Mouse (Mus musculus): ENCODE results near the gene Gm32687. TPM values are rescaled to one million over a fixed set of nuclear protein-coding genes. Genes with fewer than 3 reads are reported as not detected.
A peak's percentile ranks its signal among the peaks of the same experiment; 100 is the strongest.
"Not testable (repeated sequence)": the region's sequence is repeated elsewhere in the genome, so short reads cannot be mapped to it uniquely, and the experiment has no call there.

Gene Gm32687
- 1 to 10 TPM in 1 of 2 experiments, under 1 TPM in 1; 0.83 to 1.6 TPM for total RNA-seq (2021)
- long read RNA-seq, experiment 1, partial matches to known transcripts = 1 of 1 reads
- long read RNA-seq, experiment 1, other reads (novel, unspliced or antisense) = 0 of 1 reads
- long read RNA-seq, experiment 2, transcript Gm32687-201 (4 exons, 2,379 nt) = major isoform, 5 of 7 reads
- long read RNA-seq, experiment 2, partial matches to known transcripts = 0 of 7 reads
- long read RNA-seq, experiment 2, other reads (novel, unspliced or antisense) = 2 of 7 reads

DNA sequence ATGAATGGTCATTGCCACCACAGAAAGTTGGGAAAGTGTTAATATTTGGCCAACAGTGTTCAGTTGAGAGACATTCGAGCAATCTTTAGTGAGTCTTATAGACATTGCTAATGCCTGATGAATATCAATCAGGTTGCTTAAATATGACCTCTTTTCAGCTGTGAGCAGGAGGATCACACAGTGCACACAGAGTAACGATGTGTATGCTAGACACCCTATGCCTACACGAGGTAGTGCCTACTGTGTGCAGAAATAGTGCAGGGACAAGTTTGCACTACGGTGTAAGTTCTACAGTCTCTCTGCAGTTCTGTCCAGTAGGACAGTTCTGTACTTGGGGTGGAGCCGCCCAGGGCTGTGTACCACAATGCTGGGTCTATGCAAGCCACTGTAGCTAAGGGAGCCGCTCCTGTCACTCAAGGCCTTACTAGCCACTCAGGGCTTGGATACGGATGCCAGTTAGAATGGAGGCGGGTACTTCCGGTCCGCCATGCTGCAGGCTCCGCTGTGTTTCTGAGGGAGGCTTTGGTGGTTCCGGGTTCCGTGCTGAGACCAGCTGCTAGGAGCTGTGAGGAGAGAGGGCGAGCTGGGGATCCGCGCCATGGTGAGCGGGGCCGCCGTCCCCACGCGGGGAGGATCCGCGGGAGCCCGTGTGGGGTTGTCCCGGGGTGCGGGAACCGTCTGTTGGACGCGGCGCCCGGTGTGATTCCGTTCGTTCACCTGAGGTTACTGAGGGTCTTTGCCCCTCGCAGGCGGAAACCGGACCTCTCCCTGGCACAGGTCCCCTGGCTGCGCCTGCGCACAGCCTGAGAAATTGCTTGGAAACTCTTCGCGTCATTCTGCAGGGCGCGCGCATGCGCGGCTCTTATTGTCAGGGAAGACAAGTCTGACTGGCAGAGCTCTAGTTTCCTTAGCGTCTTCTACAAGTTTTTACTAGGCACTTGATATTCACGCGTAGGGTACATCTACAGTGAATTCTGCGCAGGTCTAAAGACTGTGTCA lies at the start of gene Gm32687:
Gene Gm32687 (plus strand): TSS at position 526 of the 999 bp plus-strand sequence.
- peak in 1 of 2 experiments; percentile 1 for DNase-seq (ENCODE audit: low spot score in 2 of 2)

DNA sequence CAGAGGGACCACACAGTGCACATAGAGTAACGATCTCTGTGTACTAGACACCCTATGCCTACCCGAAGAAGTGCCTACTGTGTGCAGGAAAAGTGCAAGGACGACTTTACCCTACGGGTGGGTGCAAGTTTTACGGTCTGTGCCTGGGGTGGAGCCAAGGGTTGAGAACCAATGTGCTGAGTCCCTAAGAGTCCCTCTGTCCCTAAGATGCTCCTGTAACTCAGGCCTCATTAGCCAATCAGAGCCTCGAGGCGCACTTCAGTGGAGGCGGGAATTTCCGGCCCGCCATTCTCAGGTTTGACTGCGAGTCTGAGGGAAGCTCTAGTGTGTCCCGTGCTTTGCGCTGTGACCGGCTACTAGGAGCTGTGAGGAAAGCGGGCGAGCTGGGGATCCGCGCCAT lies 17.5 kb upstream of the Gm32687 start:
- not testable (repeated sequence) for DNase-seq (ENCODE audit: low spot score in 2 of 2)

DNA sequence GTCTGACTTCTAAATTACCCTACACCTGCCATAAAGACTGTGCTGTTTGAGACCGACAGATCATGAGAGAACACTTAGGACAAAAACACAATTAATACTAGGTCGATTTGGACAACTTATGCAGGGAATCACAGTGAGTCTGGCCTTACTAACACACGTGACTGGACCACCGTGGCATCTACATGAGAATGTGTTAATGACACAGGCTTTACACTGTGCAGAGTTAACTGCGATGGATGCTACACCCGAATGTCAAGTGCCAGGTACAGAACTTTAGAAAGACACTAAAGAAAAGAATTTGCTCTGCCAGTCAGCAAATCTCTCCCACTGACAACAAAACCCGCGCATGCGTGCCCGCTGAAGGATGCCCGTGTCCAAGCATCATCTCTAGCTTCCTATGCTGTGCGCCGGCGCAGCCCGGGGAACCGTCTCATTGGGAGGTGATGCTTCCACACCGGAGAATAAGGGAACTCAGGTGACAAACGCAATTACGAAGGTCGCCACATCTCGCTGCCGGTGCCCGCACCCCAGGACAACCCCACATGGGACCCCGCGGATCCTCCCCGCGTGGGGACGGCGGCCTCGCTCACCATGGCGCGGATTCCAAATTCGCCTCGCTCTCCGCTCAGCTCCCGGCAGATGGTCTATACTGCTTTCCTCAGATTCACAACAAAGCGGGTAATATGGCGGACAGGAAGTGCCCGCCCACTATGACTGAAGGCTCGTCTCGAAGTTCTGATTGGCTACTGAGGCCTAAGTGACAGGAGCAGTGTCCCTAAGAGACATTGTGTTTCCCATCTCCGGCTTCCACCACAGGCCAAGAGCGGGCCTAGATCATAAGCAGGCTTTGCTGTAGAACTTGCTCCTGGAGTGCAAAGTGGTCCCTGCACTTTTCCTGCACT lies 66.4 kb downstream of the Gm32687 start, which contains the start of gene Zfp781:
Gene Zfp781 (minus strand): TSS at position 639 of the 902 bp plus-strand sequence.
- DNase-seq (ENCODE audit: low spot score in 2 of 2) = not testable (repeated sequence)

Other genes with a start within 250 kb of the Gm32687 start
- gene Sirt6, start 236.1 kb upstream of the Gm32687 start, total RNA-seq (2021) = 10 to 100 TPM; 18.2 to 21.5 TPM
- gene Ankrd24, start 235.4 kb upstream of the Gm32687 start, total RNA-seq (2021) = 10 to 100 TPM; 20.6 to 21.6 TPM
- 1 to 10 TPM; 2.4 to 2.8 TPM for gene Gm10778, start 214.9 kb upstream of the Gm32687 start, total RNA-seq (2021)
- 1 to 10 TPM; 4.4 to 5.8 TPM for gene Zfp433, start 159.1 kb upstream of the Gm32687 start, total RNA-seq (2021)
- gene Gm3055, start 92.8 kb upstream of the Gm32687 start, total RNA-seq (2021) = 1 to 10 TPM; 1.8 to 3.3 TPM
- 1 to 10 TPM; 1.2 to 1.9 TPM for gene Gm4767, start 51.7 kb upstream of the Gm32687 start, total RNA-seq (2021)
- gene Zfp781, start 66.5 kb downstream of the Gm32687 start, total RNA-seq (2021) = 1 to 10 TPM in 1 of 2 experiments, under 1 TPM in 1; 0.89 to 1.0 TPM
- gene Zfp873, start 184.2 kb downstream of the Gm32687 start, total RNA-seq (2021) = 1 to 10 TPM; 5.1 to 5.4 TPM
- gene BC024063, start 219.4 kb downstream of the Gm32687 start, total RNA-seq (2021) = 1 to 10 TPM; 2.5 to 3.2 TPM

All from adrenal gland, adult 18-20 months (tissue).